Mouse (Mus musculus) adrenal gland (tissue): ENCODE data around the gene Cdh13.
"Not testable (repeated sequence)": the region's sequence is repeated elsewhere in the genome, so short reads cannot be mapped to it uniquely, and the experiment has no call there.

Experiments used
- intact Hi-C: fragments of 180-260 bp; cut with DNase I; formaldehyde crosslinking; loops from one replicate; pipeline ENCODE4 v1.15.1; 2025

Cdh13 gene

GRCm38 (mm10) chr8:119343606-119344005 lies 1060.1 kb downstream of the Cdh13 start:
- intact Hi-C loops: no loop called here

DNA sequence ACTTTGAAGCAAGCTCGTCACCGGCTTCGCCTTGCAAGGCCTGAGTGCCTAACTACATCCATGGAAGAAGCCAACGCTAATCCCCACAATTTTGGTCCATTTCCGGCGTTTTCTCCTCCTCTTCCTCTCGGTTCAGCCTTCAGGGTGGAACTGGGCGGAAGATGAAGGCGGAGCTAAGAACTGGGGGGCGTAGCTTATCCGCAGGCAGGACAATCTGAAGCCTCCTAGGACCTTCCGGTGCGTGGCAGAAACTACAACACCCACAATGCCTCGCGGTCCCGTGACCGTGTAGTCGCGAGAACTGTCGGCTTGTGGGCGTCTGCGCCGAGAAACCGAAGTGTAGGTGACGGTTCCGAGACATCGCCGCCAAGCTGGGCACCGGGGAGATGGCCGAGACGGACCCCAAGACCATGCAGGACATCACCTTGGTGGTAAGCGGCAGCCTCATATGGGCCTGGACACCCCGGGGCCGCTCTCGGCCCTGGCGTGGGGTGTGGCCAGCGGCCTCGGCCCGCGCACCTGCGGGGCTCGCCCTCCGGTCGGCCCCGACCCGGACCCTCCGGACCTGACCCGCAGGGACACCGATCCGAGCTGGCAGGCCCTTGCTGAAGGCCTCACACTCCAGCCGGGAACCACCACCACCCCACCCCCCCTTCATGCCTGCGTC lies 1060.8 kb downstream of the Cdh13 start, which contains the start of gene Hsbp1:
Gene Hsbp1, plus strand, starts transcription at position 299 of the 667 bp plus-strand sequence.
- intact Hi-C loops: no loop called here

DNA sequence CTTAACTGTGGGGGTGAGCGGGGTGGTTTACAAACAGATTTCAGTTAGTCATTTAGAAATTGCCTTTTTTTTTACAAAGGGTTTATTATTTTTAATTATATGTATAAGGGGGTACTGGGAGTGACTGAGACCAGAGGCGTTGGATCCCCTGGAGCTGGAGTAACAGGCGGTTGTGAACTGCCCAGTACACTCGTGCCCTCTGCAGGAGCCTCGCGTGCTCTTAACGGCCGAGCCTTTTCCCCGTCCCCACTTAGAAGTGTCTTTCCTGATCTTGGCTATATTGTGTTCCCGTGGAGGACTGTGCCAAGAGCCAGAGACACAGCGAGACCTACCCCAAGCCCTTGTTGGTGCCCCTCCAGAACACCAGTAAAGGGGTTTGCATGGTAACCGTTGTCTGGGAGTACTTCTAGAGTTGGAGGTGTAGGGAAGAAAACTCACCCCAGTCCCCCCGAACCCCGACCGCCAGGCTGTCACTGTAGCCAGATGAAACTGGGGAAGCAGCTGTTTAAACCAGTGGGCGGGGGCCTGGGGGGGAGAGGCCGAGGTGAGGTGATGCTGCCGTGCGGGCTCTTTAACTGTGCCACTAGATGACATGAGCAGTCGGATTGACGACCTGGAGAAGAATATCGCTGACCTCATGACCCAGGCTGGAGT lies 1061.6 kb downstream of the Cdh13 start:
- intact Hi-C loops: no loop called here

DNA sequence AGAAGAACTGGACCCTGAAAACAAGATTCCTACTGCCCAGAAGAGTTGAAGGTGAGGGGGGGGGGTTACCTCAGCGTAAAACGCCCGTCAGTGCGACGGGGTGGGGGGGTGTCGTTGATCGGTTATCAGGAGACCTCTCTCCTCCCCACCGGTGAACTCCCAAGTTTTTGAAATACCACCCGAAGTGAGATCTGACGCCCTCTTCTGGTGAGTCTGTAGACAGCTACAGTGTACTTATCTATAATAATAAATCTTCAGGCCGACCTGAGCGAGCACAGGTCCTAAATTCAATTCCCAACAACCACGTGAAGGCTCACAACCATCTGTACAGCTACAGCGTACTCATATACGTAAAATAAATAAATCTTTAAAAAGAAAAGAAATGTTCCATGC lies 1062.1 kb downstream of the Cdh13 start:
- intact Hi-C loops: no loop called here

DNA sequence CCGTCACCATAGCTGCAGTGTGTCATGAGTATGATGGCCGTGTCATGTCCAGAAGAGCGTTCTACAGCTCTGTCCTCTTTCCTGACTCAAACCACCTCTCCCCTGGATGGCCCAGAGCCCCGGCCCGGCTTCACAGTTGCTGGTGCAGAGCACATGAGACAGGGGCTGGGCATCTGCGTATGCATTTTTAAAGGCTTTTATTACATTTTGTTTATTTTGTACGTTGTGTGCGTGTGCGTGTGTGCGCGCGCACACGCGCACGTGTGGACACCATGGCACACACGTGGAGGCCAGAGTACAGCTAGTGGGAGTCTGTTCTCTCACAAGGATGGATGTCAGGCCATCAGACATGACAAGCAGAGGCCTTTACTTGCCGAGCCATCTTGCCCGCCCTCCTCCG lies 1068.1 kb downstream of the Cdh13 start:
- intact Hi-C loops: no loop called here

- intact Hi-C loops: no loop called here
Measured at GRCm38 (mm10) chr8:119352977-119353658, 1069.6 kb downstream of the Cdh13 start.

- intact Hi-C loops: no loop called here
Measured at GRCm38 (mm10) chr8:119353659-119354023, 1070.1 kb downstream of the Cdh13 start.

DNA sequence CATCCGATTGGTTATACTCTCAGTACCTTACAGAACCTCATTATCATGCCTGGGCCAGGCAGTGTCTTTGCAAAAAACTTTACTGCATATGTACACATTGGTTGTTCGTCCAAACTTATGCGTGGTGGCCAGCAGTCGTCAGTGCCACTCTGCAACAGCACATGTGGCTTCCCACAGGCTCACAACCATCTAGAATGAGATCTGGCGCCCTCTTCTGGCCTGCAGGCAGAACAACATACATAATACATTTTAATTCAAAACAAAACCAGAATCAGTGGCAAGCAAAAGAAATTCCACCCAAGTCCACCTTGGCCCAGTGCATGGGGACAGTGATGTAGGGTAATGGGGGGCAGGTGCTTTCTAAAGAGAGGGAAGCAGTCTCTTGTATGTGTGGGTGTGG lies 1073.1 kb downstream of the Cdh13 start:
- intact Hi-C loops: not testable (repeated sequence)

- intact Hi-C loops: no loop called here
Measured at GRCm38 (mm10) chr8:119358175-119358574, 1074.6 kb downstream of the Cdh13 start.

- intact Hi-C loops: no loop called here
Measured at GRCm38 (mm10) chr8:119358836-119359235, 1075.3 kb downstream of the Cdh13 start.

GRCm38 (mm10) chr8:119360686-119361295 lies 1077.3 kb downstream of the Cdh13 start:
- intact Hi-C loops: no loop called here
